Mouse (Mus musculus): Measurements from ENCODE around the gene Cacnb4. TPM values are rescaled to one million over a fixed set of nuclear protein-coding genes. Genes with fewer than 3 reads are reported as not detected.

Gene Cacnb4
- polyA plus RNA-seq, 1 experiment, result 0.07 TPM

DNA sequence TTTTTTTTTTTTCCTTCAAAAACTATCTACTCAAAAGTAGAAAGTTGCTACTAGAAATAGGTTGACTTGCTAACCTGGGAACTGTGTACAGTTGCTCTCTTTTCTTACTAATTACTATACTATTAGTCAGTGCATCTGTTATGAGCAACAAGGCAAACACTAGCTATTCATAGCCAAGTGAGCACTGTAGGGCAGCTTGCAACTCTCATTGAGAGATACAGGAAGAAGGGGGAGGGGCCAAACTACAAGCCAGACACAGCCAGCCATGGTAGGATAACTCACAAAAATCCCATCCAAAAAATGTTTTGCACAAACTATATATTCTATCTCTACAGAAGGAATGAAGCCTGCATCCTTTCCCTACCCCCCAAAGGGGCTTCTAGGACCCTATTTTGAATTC lies 79.1 kb downstream of the Cacnb4 start:
- Histone ChIP-seq H3K27ac (ENCODE audit: insufficient read depth, low read depth, low read length) (no peak overlapping the region), H3K4me1 (ENCODE audit: control insufficient read depth, insufficient read depth, low read length) (no peaks in the 10 kb centered on the region), H3K4me3 (ENCODE audit: insufficient read depth, low read length) (no peak overlapping the region)
- TF ChIP-seq POLR2A (IDR thresholded peaks at IDR 0.05; ENCODE audit: borderline replicate concordance, low read depth, low read length) (no peak), CTCF (IDR thresholded peaks at IDR 0.05; ENCODE audit: low read depth, low read length) (no peak)

DNA sequence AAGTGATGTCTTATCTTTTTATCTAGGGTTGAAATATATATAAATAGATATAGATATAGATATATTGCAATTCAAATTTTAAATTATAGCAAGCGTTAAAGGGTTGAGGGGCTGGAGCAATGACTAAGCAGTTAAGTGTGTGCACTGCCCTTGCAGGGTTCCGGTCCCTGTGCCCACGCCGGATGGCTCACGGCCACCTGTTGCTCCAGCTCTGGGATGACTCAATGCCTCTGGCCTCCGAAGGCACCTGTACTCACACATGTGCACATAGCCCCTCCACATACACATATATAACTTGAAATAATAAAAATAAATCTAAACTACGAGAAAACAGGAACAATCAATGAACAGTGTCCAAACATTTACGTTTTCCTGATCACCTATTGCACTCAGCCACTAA lies 82.8 kb downstream of the Cacnb4 start:
- TF ChIP-seq POLR2A (IDR thresholded peaks at IDR 0.05; ENCODE audit: borderline replicate concordance, low read depth, low read length), result no peak
- no peak for TF ChIP-seq CTCF (IDR thresholded peaks at IDR 0.05; ENCODE audit: low read depth, low read length)
- Histone ChIP-seq H3K4me3 (ENCODE audit: insufficient read depth, low read length) (no peak overlapping the region), H3K4me1 (ENCODE audit: control insufficient read depth, insufficient read depth, low read length) (peaks cover 2% of the 10 kb centered on the region; the same call in 1 of the 2 replicates), H3K27ac (ENCODE audit: insufficient read depth, low read depth, low read length) (no peak overlapping the region)

DNA sequence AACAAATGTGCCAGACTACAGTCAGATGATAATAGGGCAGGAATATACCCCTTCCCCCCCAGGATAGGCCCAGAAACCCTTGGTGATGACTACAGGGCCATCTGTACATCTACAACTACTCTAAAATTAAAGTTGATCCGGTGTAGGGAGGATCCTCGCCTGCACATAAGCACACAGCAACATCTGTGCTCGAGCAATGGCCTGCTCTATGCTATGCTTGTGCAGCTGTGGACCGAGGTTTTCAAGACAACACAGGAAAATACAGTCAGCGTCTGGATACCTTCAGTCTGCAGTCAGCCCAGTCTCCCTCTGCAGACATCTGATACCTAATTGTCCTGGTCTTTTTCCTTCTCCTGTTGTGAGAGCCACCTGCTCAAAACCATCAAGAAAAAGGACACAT lies 83.4 kb downstream of the Cacnb4 start:
- no peak overlapping the region for H3K27ac ChIP-seq (ENCODE audit: insufficient read depth, low read depth, low read length)

DNA sequence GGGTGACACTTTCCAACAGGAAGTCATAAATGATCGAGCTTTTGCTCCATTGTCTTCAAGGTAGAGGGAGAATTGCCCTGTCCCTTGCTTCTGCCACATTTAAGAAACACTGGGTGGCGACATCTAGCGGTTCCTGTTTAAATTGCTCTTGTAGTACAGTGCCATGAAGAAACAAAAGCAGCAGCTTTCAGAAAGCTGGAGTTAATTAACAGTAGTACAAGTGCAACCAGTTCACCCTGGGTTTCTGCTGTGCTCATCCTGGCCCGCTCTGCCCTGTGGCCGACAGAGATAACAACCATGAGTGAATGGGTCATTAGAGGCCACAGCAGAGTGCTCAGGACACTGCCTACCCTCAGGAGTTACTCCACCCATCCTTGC lies 85.7 kb downstream of the Cacnb4 start:
- Histone ChIP-seq H3K4me1 (ENCODE audit: control insufficient read depth, insufficient read depth, low read length) (peaks cover 2% of the 10 kb centered on the region; the same call in 1 of the 2 replicates), H3K27ac (ENCODE audit: insufficient read depth, low read depth, low read length) (no peak overlapping the region), H3K4me3 (ENCODE audit: insufficient read depth, low read length) (no peak overlapping the region)
- TF ChIP-seq POLR2A (IDR thresholded peaks at IDR 0.05; ENCODE audit: borderline replicate concordance, low read depth, low read length) (no peak), CTCF (IDR thresholded peaks at IDR 0.05; ENCODE audit: low read depth, low read length) (no peak)

More for the DNA sequence above, 83.4 kb downstream of the Cacnb4 start:
- Histone ChIP-seq H3K4me1 (ENCODE audit: control insufficient read depth, insufficient read depth, low read length) (peaks cover 2% of the 10 kb centered on the region; the same call in 1 of the 2 replicates), H3K4me3 (ENCODE audit: insufficient read depth, low read length) (no peak overlapping the region)
- TF ChIP-seq CTCF (IDR thresholded peaks at IDR 0.05; ENCODE audit: low read depth, low read length) (no peak), POLR2A (IDR thresholded peaks at IDR 0.05; ENCODE audit: borderline replicate concordance, low read depth, low read length) (no peak)

DNA sequence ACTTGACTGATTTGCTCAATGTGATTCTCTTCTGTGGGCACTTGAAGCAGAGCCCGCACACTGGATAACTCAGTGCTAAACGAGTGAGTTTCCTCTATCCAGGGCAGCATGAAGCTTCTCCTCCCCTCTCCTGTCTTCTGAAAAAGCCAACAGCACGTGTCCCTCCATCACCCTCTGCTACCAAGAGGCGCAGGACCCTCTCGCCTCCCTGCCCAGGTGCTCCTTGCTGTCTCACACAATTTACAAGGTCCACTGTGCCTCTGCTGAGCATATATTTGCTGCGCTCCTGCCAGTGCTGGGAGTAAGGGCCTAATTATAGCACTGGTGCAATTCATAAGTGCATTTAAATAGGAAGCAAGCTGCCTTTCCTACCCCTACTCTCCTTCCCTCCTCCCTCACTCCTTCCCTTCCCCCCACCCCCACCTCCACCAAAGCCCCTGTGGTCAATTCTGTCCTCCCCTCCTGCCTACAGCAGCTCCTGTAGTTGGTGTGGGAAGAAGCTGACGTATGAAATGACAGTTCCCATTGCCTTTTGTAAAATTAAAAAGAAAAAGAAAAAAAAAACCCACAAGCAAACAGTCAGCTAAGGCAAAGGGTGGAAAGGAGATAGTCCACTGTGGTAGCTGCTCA lies 86.2 kb downstream of the Cacnb4 start:
- Histone ChIP-seq H3K4me3 (ENCODE audit: insufficient read depth, low read length) (no peak overlapping the region), H3K4me1 (ENCODE audit: control insufficient read depth, insufficient read depth, low read length) (peaks cover 2% of the 10 kb centered on the region; the same call in 1 of the 2 replicates), H3K27ac (ENCODE audit: insufficient read depth, low read depth, low read length) (no peak overlapping the region)
- TF ChIP-seq CTCF (IDR thresholded peaks at IDR 0.05; ENCODE audit: low read depth, low read length), result no peak

DNA sequence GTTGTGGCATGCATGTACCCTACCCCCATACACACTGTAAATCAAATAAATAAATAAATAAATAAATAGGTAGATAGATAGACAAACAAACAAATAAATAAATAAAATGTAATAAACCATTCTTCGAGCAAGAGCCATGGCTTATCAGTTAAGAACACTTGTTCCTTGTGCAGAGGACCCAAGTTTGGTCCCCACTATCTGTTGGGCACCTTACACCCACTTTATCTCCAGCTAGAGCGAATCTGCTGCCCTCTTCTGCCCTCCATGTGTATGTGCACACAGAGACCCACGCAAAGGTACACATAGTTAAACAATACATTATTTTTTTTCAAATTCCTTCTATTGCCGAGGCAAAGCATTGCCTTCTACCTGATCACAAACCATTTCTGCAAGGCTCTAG lies 87.1 kb downstream of the Cacnb4 start:
- TF ChIP-seq CTCF (IDR thresholded peaks at IDR 0.05; ENCODE audit: low read depth, low read length) (no peak), POLR2A (IDR thresholded peaks at IDR 0.05; ENCODE audit: borderline replicate concordance, low read depth, low read length) (no peak)
- Histone ChIP-seq H3K4me1 (ENCODE audit: control insufficient read depth, insufficient read depth, low read length) (peaks cover 2% of the 10 kb centered on the region; the same call in 1 of the 2 replicates), H3K4me3 (ENCODE audit: insufficient read depth, low read length) (no peak overlapping the region), H3K27ac (ENCODE audit: insufficient read depth, low read depth, low read length) (no peak overlapping the region)

DNA sequence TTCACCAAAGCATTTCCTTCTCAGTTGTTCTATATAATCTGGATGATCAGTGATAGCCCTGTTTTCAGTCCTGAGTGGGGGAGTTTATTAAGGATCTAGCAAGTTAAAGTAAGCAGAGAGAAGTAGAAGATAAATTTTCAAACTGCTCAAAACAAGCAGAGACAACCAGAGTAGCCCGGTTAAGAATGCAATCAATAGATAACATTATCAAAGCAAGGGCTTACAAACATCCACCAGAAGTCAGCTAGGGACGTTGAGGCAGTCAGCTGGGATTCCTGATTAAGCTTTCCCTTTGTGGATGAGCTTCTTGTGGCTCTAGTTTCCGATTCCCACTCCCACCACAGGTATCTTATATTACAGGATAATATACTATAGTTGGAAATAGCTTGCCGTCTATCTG lies 91.2 kb downstream of the Cacnb4 start:
- H3K27ac ChIP-seq (ENCODE audit: insufficient read depth, low read depth, low read length), result no peak overlapping the region
- H3K4me1 ChIP-seq (ENCODE audit: control insufficient read depth, insufficient read depth, low read length), result peaks cover 1% of the 10 kb centered on the region; the same call in 1 of the 2 replicates
- TF ChIP-seq POLR2A (IDR thresholded peaks at IDR 0.05; ENCODE audit: borderline replicate concordance, low read depth, low read length) (no peak), CTCF (IDR thresholded peaks at IDR 0.05; ENCODE audit: low read depth, low read length) (no peak)
- no peak overlapping the region for H3K4me3 ChIP-seq (ENCODE audit: insufficient read depth, low read length)

DNA sequence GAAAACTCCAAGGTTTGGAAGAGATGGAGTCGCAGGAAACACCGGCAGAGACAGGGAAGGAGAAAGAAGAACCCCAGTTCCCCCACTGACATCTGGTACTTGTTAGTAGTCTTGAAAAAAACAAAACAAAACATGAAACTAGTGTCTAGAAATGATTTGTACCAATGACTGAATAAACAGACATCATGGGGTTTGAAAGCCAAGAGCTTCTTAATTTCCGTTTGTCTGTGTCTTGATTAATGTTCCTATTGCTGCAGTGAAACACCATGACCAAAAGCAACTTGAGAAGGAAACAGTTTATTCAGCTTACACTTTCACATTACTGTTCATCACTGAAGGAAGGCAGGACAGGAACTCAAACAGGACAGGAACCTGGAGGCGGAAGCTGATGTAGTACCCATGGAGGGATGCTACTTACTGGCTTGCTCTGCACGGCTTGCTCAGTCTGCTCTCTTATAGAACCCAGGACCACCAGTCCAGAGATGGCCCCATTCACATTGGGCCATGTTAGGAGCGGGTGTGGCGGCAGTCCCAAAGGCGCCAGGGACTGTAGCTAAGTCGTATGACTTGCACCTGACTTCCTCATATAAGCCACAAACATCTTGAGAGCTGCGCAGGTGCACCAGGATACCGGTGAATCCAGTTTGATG lies 95.4 kb downstream of the Cacnb4 start:
- Histone ChIP-seq H3K4me3 (ENCODE audit: insufficient read depth, low read length) (no peak overlapping the region), H3K27ac (ENCODE audit: insufficient read depth, low read depth, low read length) (no peak overlapping the region), H3K4me1 (ENCODE audit: control insufficient read depth, insufficient read depth, low read length) (0 out of 2 replicates have a peak, but pooled peaks cover 2% of the 10 kb centered on the region)
- no peak for TF ChIP-seq CTCF (IDR thresholded peaks at IDR 0.05; ENCODE audit: low read depth, low read length)
- no peak for TF ChIP-seq POLR2A (IDR thresholded peaks at IDR 0.05; ENCODE audit: borderline replicate concordance, low read depth, low read length)

DNA sequence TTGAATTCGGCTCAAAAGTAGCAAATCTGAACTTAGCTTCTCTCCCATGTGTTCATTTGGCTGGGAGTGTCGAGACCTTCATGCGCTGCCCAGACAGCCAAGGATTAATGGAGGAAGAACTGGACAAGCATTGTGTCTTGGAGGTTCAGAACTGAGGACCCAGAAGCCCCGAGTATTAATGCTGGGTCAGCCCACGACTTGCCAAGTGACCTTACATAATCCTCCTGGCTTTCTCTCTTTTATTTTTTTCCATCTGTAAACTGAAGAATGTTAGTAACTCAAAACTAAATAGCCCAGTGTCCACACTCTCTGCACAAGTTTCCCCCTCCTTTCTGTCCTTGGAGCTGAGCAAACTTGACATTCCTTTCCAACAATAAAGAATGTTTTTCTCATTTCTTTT lies 95.9 kb downstream of the Cacnb4 start:
- TF ChIP-seq POLR2A (IDR thresholded peaks at IDR 0.05; ENCODE audit: borderline replicate concordance, low read depth, low read length) (no peak), CTCF (IDR thresholded peaks at IDR 0.05; ENCODE audit: low read depth, low read length) (no peak)
- no peak overlapping the region for H3K27ac ChIP-seq (ENCODE audit: insufficient read depth, low read depth, low read length)

DNA sequence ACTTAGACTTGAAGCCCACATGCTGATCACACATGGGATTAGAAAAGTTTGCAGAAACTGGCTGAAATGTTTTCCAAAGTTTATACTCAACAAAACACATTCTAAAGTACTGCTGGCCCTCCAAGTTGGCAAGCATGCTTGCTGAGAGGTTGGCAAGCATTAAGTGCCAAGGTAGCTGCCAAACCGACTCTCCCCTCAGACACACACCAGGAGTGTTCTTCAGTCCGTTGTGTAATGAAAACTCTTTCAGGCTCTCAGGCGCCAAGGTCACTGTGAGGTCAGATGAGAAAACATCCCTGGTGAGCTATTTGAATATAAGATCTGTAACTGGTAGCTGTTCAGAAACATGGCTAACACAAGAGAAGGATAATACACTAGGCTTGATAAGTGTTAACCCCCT lies 97.8 kb downstream of the Cacnb4 start:
- no peak overlapping the region for H3K27ac ChIP-seq (ENCODE audit: insufficient read depth, low read depth, low read length)
- no peak overlapping the region for H3K4me3 ChIP-seq (ENCODE audit: insufficient read depth, low read length)
- TF ChIP-seq CTCF (IDR thresholded peaks at IDR 0.05; ENCODE audit: low read depth, low read length) (no peak), POLR2A (IDR thresholded peaks at IDR 0.05; ENCODE audit: borderline replicate concordance, low read depth, low read length) (no peak)
- H3K4me1 ChIP-seq (ENCODE audit: control insufficient read depth, insufficient read depth, low read length), result peaks cover 4% of the 10 kb centered on the region

More for the DNA sequence above, 95.9 kb downstream of the Cacnb4 start:
- Histone ChIP-seq H3K4me1 (ENCODE audit: control insufficient read depth, insufficient read depth, low read length) (0 out of 2 replicates have a peak, but pooled peaks cover 2% of the 10 kb centered on the region), H3K4me3 (ENCODE audit: insufficient read depth, low read length) (no peak overlapping the region)

Data from bone marrow macrophage, adult 2 months (primary cell).